Mouse (Mus musculus) limb, embryonic 10.5 days (tissue): ENCODE measurements at regions not wholly inside any gene's neighbourhood (a gene's known extent, or its start where the extent isn't known, plus 50 kb on each side); places are given as distances from the start of the nearest gene placed in this dataset.
A peak's percentile ranks its signal among the peaks of the same experiment; 100 is the strongest.

ENCODE experiments used
- DNase-seq: peaks from one replicate; pipeline ENCODE4 v3.0.0-alpha.2; 2017; ENCODE audit warnings: low spot score
- H3K27ac ChIP-seq: fragments of 300-500 bp; sonication (generic); 2 replicates; pipeline ENCODE4 v1.5.1; 2016; ENCODE audit warnings: mild to moderate bottlenecking
- H3K27me3 ChIP-seq: fragments of 300-500 bp; sonication (generic); 2 replicates; pipeline ENCODE4 v1.6.1; 2016; ENCODE audit warnings: low read depth, mild to moderate bottlenecking; ENCODE audit not compliant: poor library complexity, severe bottlenecking
- H3K36me3 ChIP-seq: fragments of 300-500 bp; sonication (generic); 2 replicates; pipeline ENCODE4 v1.6.1; 2016; ENCODE audit warnings: mild to moderate bottlenecking, moderate library complexity
- H3K4me1 ChIP-seq: fragments of 300-500 bp; sonication (generic); 2 replicates; pipeline ENCODE4 v1.6.1; 2016
- H3K4me3 ChIP-seq: fragments of 300-500 bp; sonication (generic); 2 replicates; pipeline ENCODE4 v1.5.1; 2016; ENCODE audit warnings: mild to moderate bottlenecking, moderate library complexity
- H3K9me3 ChIP-seq: fragments of 300-500 bp; sonication (generic); replicated peaks from 2 replicates; pipeline ENCODE4 v1.6.1; 2016; ENCODE audit warnings: mild to moderate bottlenecking
- WGBS: fragments of 180-500 bp; shearing (Covaris S2); methylation state at CpG from one replicate; pipeline ENCODE4 v1.1.7; 2016; 5-methylcytosine and 5-hydroxymethylcytosine counted together

GRCm38 (mm10) chr17:85932360-85933132 lies 212.4 kb downstream of the Srbd1 start:
- 0 out of 2 replicates have a peak, but pooled peaks cover 2% of the 10 kb centered on the region for H3K9me3 ChIP-seq
- H3K27ac ChIP-seq = peak overlapping the region; percentile 88
- no peaks in the 10 kb centered on the region; the same call in 1 of the 2 replicates for H3K36me3 ChIP-seq
- peak; percentile 86 for DNase-seq
- H3K27me3 ChIP-seq = peaks cover 44% of the 10 kb centered on the region
- peaks cover 82% of the 10 kb centered on the region for H3K4me1 ChIP-seq
- WGBS = 31% methylated on average over 30 of the region's 30 CpGs
- peak overlapping the region; percentile 34 for H3K4me3 ChIP-seq

- peaks cover 87% of the 10 kb centered on the region for H3K4me1 ChIP-seq
- H3K9me3 ChIP-seq = no peaks in the 10 kb centered on the region
- peak overlapping the region; percentile 88 for H3K27ac ChIP-seq
- H3K27me3 ChIP-seq = peaks cover 44% of the 10 kb centered on the region
- H3K4me3 ChIP-seq = 0 out of 2 replicates have a peak overlapping the region, but pooled peaks have one; percentile 34
- peak; percentile 56 for DNase-seq
- WGBS = 42% methylated on average over 10 of the region's 10 CpGs
- H3K36me3 ChIP-seq = no peaks in the 10 kb centered on the region; the same call in 1 of the 2 replicates
These were observed 213.0 kb downstream of the Srbd1 start for GRCm38 (mm10) chr17:85931955-85932354.

GRCm38 (mm10) chr17:85930789-85931188 lies 214.2 kb downstream of the Srbd1 start:
- Histone ChIP-seq H3K27ac (peak overlapping the region; percentile 37), H3K9me3 (no peaks in the 10 kb centered on the region), H3K36me3 (no peaks in the 10 kb centered on the region), H3K4me3 (no peak overlapping the region), H3K4me1 (peaks cover 82% of the 10 kb centered on the region), H3K27me3 (peaks cover 52% of the 10 kb centered on the region)
- WGBS = 49% methylated on average over 5 of the region's 5 CpGs
- DNase-seq = no peak

- Histone ChIP-seq H3K9me3 (no peaks in the 10 kb centered on the region), H3K36me3 (no peaks in the 10 kb centered on the region), H3K4me3 (no peak overlapping the region), H3K4me1 (peaks cover 77% of the 10 kb centered on the region), H3K27me3 (peaks cover 53% of the 10 kb centered on the region), H3K27ac (peak overlapping the region; percentile 37)
- WGBS = 84% methylated on average over 3 of the region's 3 CpGs
- no peak for DNase-seq
These were observed 214.6 kb downstream of the Srbd1 start for GRCm38 (mm10) chr17:85930331-85930730.

- H3K27me3 ChIP-seq = peaks cover 59% of the 10 kb centered on the region
- H3K4me1 ChIP-seq = peaks cover 72% of the 10 kb centered on the region
- WGBS = 40% methylated on average over 12 of the region's 12 CpGs
These were observed 215.2 kb downstream of the Srbd1 start for GRCm38 (mm10) chr17:85929699-85930286.

GRCm38 (mm10) chr17:85928543-85928942 lies 216.4 kb downstream of the Srbd1 start:
- H3K4me3 ChIP-seq = no peak overlapping the region
- 7% methylated on average over 2 of the region's 2 CpGs for WGBS
- peaks cover 67% of the 10 kb centered on the region for H3K4me1 ChIP-seq
- peaks cover 66% of the 10 kb centered on the region for H3K27me3 ChIP-seq
- DNase-seq = peak; percentile 52
- peak overlapping the region; percentile 54 for H3K27ac ChIP-seq
- H3K9me3 ChIP-seq = no peaks in the 10 kb centered on the region
- no peaks in the 10 kb centered on the region for H3K36me3 ChIP-seq

More at GRCm38 (mm10) chr17:85929699-85930286, 215.2 kb downstream of the Srbd1 start:
- Histone ChIP-seq H3K36me3 (no peaks in the 10 kb centered on the region), H3K4me3 (no peak overlapping the region), H3K27ac (peak overlapping the region; percentile 37), H3K9me3 (no peaks in the 10 kb centered on the region)
- peak; percentile 67 for DNase-seq

- Histone ChIP-seq H3K9me3 (no peaks in the 10 kb centered on the region), H3K4me1 (peaks cover 67% of the 10 kb centered on the region), H3K4me3 (no peak overlapping the region), H3K36me3 (no peaks in the 10 kb centered on the region), H3K27me3 (peaks cover 78% of the 10 kb centered on the region), H3K27ac (no peak overlapping the region)
- no peak for DNase-seq
- WGBS = 78% methylated on average over 9 of the region's 9 CpGs
These were observed 217.7 kb downstream of the Srbd1 start for GRCm38 (mm10) chr17:85927261-85927660.

- H3K4me3 ChIP-seq = no peak overlapping the region
- no peak overlapping the region for H3K27ac ChIP-seq
- peaks cover 91% of the 10 kb centered on the region for H3K27me3 ChIP-seq
- WGBS = 90% methylated on average over 4 of the region's 4 CpGs
- DNase-seq = no peak
- H3K36me3 ChIP-seq = no peaks in the 10 kb centered on the region
- peaks cover 66% of the 10 kb centered on the region for H3K4me1 ChIP-seq
- H3K9me3 ChIP-seq = no peaks in the 10 kb centered on the region
These were observed 218.9 kb downstream of the Srbd1 start for GRCm38 (mm10) chr17:85926044-85926443.

GRCm38 (mm10) chr17:85921219-85921673 lies 223.7 kb downstream of the Srbd1 start:
- Histone ChIP-seq H3K4me3 (no peak overlapping the region), H3K36me3 (no peaks in the 10 kb centered on the region), H3K4me1 (peaks cover 43% of the 10 kb centered on the region), H3K9me3 (no peaks in the 10 kb centered on the region), H3K27me3 (peaks cover 94% of the 10 kb centered on the region), H3K27ac (peak overlapping the region; percentile 32)
- no peak for DNase-seq
- 52% methylated on average over 8 of the region's 8 CpGs for WGBS

GRCm38 (mm10) chr17:85919868-85920267 lies 225.1 kb downstream of the Srbd1 start:
- no peaks in the 10 kb centered on the region for H3K36me3 ChIP-seq
- H3K27me3 ChIP-seq = peaks cover 96% of the 10 kb centered on the region
- no peak overlapping the region for H3K27ac ChIP-seq
- no peaks in the 10 kb centered on the region for H3K9me3 ChIP-seq
- no peak overlapping the region for H3K4me3 ChIP-seq
- peaks cover 43% of the 10 kb centered on the region for H3K4me1 ChIP-seq
- 78% methylated on average over 7 of the region's 7 CpGs for WGBS
- DNase-seq = no peak

- H3K27ac ChIP-seq = no peak overlapping the region
- WGBS = 91% methylated on average over 3 of the region's 3 CpGs
- no peaks in the 10 kb centered on the region for H3K36me3 ChIP-seq
- peaks cover 72% of the 10 kb centered on the region for H3K27me3 ChIP-seq
- DNase-seq = no peak
- peaks cover 25% of the 10 kb centered on the region for H3K4me1 ChIP-seq
- H3K4me3 ChIP-seq = no peak overlapping the region
- H3K9me3 ChIP-seq = no peaks in the 10 kb centered on the region
These were observed 227.8 kb upstream of the Six2 start for GRCm38 (mm10) chr17:85915870-85916269.

GRCm38 (mm10) chr17:85914062-85914461 lies 226.0 kb upstream of the Six2 start:
- DNase-seq = no peak
- 80% methylated on average over 6 of the region's 6 CpGs for WGBS

GRCm38 (mm10) chr17:85908709-85909108 lies 220.6 kb upstream of the Six2 start:
- no peak for DNase-seq
- Histone ChIP-seq H3K36me3 (no peaks in the 10 kb centered on the region), H3K4me3 (no peak overlapping the region), H3K9me3 (0 out of 2 replicates have a peak, but pooled peaks cover 4% of the 10 kb centered on the region), H3K27me3 (peaks cover 22% of the 10 kb centered on the region; the same call in 1 of the 2 replicates), H3K4me1 (0 out of 2 replicates have a peak, but pooled peaks cover 6% of the 10 kb centered on the region), H3K27ac (no peak overlapping the region)
- 93% methylated on average over 3 of the region's 3 CpGs for WGBS

More at GRCm38 (mm10) chr17:85914062-85914461, 226.0 kb upstream of the Six2 start:
- Histone ChIP-seq H3K36me3 (no peaks in the 10 kb centered on the region), H3K4me3 (no peak overlapping the region), H3K27ac (no peak overlapping the region), H3K27me3 (peaks cover 58% of the 10 kb centered on the region), H3K9me3 (no peaks in the 10 kb centered on the region), H3K4me1 (peaks cover 10% of the 10 kb centered on the region; the same call in 1 of the 2 replicates)
